Mouse (Mus musculus) testis, adult 10 weeks (tissue): Measurements from ENCODE around the gene B3gnt7. TPM values are rescaled to one million over a fixed set of nuclear protein-coding genes. Genes with fewer than 3 reads are reported as not detected.

Source experiments
- polyA plus RNA-seq: library from polyadenylated mRNA; stranded (reverse); fragments of 350-450 nt; fragmentation: Illumina TruSeq; extraction: RNeasy Lipid Tissue Mini Kit (QIAGEN cat#74804); gene quantifications from one replicate; pipeline ENCODE4 v1.2.3, GENCODE M21; 2014; ENCODE audit warnings: low read depth, low replicate concordance

The B3gnt7 gene
- not detected for polyA plus RNA-seq

DNA sequence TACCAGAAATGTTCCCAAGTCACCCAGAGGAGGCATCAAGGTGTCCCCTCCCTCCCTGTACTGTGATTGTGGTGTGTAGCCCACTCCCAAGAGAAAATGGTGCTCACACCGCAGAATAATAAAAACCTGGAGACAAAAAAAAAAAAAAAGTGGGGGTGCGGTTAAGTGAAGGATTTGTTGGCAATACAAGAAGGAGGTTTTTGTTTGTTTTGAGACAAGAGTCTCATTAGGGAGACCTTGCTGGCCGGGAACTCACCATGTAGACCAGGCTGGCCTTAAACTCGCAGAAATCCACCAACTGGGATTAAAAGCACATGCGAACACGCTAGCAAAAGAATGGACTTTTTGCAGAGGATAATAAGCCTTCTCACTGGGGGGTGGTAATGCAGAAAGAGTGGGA lies at the start of gene B3gnt7:
B3gnt7 (plus strand) TSS at position 301 of the 400 bp plus-strand sequence.

Other genes starting within 250 kb of the B3gnt7 start
- gene Psmd1, start 238.4 kb upstream of the B3gnt7 start, polyA plus RNA-seq = 108 TPM
- 0.18 TPM for gene Htr2b, start 190.9 kb upstream of the B3gnt7 start, polyA plus RNA-seq
- not detected for gene Gm21972, start 169.2 kb upstream of the B3gnt7 start, polyA plus RNA-seq
- 70.4 TPM for gene Armc9, start 148.1 kb upstream of the B3gnt7 start, polyA plus RNA-seq
- gene Ncl, start 56.6 kb downstream of the B3gnt7 start, polyA plus RNA-seq = 144 TPM
- 4.3 TPM for gene Nmur1, start 123.4 kb downstream of the B3gnt7 start, polyA plus RNA-seq
- 46.0 TPM for gene Tex44, start 123.5 kb downstream of the B3gnt7 start, polyA plus RNA-seq
- 266 TPM for gene Ptma, start 223.9 kb downstream of the B3gnt7 start, polyA plus RNA-seq